Mouse (Mus musculus): Measurements from ENCODE around the gene Slc9a4. TPM values are rescaled to one million over a fixed set of nuclear protein-coding genes. Genes with fewer than 3 reads are reported as not detected.
"Not testable (repeated sequence)": the region's sequence is repeated elsewhere in the genome, so short reads cannot be mapped to it uniquely, and the experiment has no call there.

Gene Slc9a4
- total RNA-seq (2021): under 1 TPM; 0.64 to 0.97 TPM
- long read RNA-seq, experiment 1, partial matches to known transcripts: 0 of 2 reads
- long read RNA-seq, experiment 1, other reads (novel, unspliced or antisense): 1 of 2 reads
- long read RNA-seq, experiment 2, partial matches to known transcripts: 0 of 1 reads
- long read RNA-seq, experiment 2, other reads (novel, unspliced or antisense): 1 of 1 reads

GRCm38 (mm10) chr1:40579784-40580183 is at the start of gene Slc9a4:
Slc9a4 (plus strand) TSS chr1:40580081.
- intact Hi-C loops (cut with DNase I): loop anchor here (1.0 to 2.0 kb wide), 2 partner anchors 79 to 191 kb away; no protein-coding TSS in a partner anchor
- Histone ChIP-seq H3K27ac (no peak within 1 kb of the TSS), H3K4me3 (peak within 1 kb of the TSS; percentile 42)
- peak; percentile 84 for TF ChIP-seq CTCF (IDR thresholded peaks at IDR 0.05)
- DNase-seq: peak; percentile 53

DNA sequence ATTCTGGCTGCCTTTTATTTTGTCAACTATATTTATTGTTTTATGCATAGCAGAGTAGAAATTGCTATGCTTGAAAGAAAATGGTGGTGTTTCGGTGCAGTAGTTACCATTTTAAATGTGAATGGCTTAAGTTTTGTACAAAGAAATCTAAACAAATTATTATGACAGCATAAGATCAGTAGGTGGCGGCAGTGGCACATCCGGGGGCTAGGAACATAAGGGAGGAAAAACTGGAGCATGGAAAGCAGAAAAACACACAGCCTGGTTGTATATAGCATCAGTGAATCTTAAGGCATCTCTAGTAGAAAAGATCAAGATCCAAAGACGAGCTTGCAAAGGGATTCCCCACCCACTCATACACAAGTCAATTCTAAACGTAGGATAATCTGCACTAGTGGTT is 42.3 kb upstream of the Slc9a4 start:
- DNase-seq: no peak
- intact Hi-C loops (cut with DNase I): no loop called here
- TF ChIP-seq CTCF (IDR thresholded peaks at IDR 0.05): peak; percentile 57
- no peak overlapping the region for H3K27ac ChIP-seq
- no peak overlapping the region for H3K4me3 ChIP-seq

GRCm38 (mm10) chr1:40544650-40545049 is 35.2 kb upstream of the Slc9a4 start:
- intact Hi-C loops (cut with DNase I): loop anchor here (5.0 kb wide), 1 partner anchor 162 kb away; no protein-coding TSS in a partner anchor
- Histone ChIP-seq H3K27ac (no peak overlapping the region), H3K4me3 (no peak overlapping the region)
- peak; percentile 76 for TF ChIP-seq CTCF (IDR thresholded peaks at IDR 0.05)
- peak; percentile 41 for DNase-seq

GRCm38 (mm10) chr1:40546645-40547044 is 33.2 kb upstream of the Slc9a4 start:
- Histone ChIP-seq H3K4me3 (no peak overlapping the region), H3K27ac (no peak overlapping the region)
- no peak for DNase-seq
- intact Hi-C loops (cut with DNase I): loop anchor here (2.0 kb wide), 1 partner anchor 432 kb away; no protein-coding TSS in a partner anchor
- TF ChIP-seq CTCF (IDR thresholded peaks at IDR 0.05): no peak

- no peak for TF ChIP-seq CTCF (IDR thresholded peaks at IDR 0.05)
- no peak for DNase-seq
- no peak overlapping the region for H3K27ac ChIP-seq
- H3K4me3 ChIP-seq: no peak overlapping the region
- intact Hi-C loops (cut with DNase I): loop anchor here (2.0 kb wide), 1 partner anchor 432 kb away; no protein-coding TSS in a partner anchor
Observed at GRCm38 (mm10) chr1:40547064-40547572, 32.8 kb upstream of the Slc9a4 start.

DNA sequence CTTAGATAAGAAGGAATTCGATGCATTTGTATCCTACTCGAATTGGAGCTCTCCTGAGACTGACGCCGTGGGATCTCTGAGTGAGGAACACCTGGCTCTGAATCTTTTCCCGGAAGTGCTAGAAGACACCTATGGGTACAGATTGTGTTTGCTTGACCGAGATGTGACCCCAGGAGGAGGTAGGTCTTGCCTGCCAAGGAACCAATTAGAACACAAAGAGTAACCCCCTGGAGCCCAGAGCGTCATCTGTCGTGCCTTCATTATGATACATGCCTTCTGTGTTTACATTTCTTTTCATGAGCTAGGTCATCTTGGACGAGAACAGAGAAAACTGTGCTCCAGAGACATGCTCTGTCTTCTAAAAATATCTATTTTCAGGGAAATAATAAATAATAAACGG is 32.1 kb upstream of the Slc9a4 start:
- intact Hi-C loops (cut with DNase I): loop anchor here (2.0 kb wide), 1 partner anchor 433 kb away; no protein-coding TSS in a partner anchor
- no peak overlapping the region for H3K4me3 ChIP-seq
- H3K27ac ChIP-seq: no peak overlapping the region
- TF ChIP-seq CTCF (IDR thresholded peaks at IDR 0.05): no peak
- DNase-seq: no peak

DNA sequence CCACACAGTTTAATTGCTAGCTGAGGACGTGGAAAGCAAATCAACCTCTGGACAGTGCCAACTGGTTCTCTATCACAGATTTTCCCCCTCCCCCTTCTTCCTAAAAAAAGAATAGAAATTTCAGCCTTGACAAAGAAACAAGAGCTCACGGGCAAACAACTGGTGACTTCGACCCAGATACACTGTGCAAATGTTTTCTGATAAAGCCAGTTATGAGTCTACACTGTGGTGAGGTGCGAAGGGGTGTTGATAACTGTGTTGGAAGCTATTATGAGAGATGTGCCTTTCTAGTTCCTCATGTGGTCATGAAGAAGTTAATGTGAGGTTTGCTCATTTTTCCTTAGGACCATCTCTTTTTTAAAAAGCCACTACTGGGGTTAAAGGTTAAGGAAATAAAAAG is 10.5 kb upstream of the Slc9a4 start:
- TF ChIP-seq CTCF (IDR thresholded peaks at IDR 0.05): no peak
- intact Hi-C loops (cut with DNase I): no loop called here
- H3K4me3 ChIP-seq: no peak overlapping the region
- DNase-seq: no peak
- no peak overlapping the region for H3K27ac ChIP-seq

DNA sequence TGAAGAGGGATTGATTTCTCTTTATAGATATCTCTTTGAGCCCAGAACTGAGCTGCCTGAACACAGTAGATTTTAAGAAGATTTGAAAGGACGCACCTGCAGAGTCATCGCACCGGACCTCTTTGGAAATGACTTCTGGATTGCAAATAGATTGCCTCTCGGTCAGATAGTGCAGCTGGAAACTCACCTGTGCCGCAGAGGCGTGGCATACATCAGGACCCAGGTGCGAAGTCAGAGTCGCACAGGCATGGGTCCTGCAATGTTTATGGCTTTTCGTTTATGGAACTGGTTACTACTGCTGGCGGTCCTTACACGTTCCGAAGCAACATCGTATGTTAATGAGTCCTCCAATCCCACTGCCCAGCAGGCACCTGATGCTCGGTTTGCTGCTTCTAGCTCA is 388 bp downstream of the Slc9a4 start:
- Histone ChIP-seq H3K27ac (no peak overlapping the region), H3K4me3 (peak overlapping the region; percentile 42)
- intact Hi-C loops (cut with DNase I): no loop called here
- no peak for DNase-seq
- no peak for TF ChIP-seq CTCF (IDR thresholded peaks at IDR 0.05)

GRCm38 (mm10) chr1:40586776-40587175 is 6.9 kb downstream of the Slc9a4 start:
- Histone ChIP-seq H3K4me3 (peak overlapping the region; percentile 44), H3K27ac (peak overlapping the region; percentile 84)
- peak; percentile 66 for DNase-seq
- intact Hi-C loops (cut with DNase I): loop anchor here (5.0 kb wide), 1 partner anchor 91 kb away; no protein-coding TSS in a partner anchor
- no peak for TF ChIP-seq CTCF (IDR thresholded peaks at IDR 0.05)

- peak; percentile 42 for DNase-seq
- H3K4me3 ChIP-seq: no peak overlapping the region
- TF ChIP-seq CTCF (IDR thresholded peaks at IDR 0.05): no peak
- no peak overlapping the region for H3K27ac ChIP-seq
- intact Hi-C loops (cut with DNase I): no loop called here
Observed at GRCm38 (mm10) chr1:40590931-40591330, 11.1 kb downstream of the Slc9a4 start.

GRCm38 (mm10) chr1:40597822-40598221 is 17.9 kb downstream of the Slc9a4 start:
- intact Hi-C loops (cut with DNase I): no loop called here
- TF ChIP-seq CTCF (IDR thresholded peaks at IDR 0.05): no peak

DNA sequence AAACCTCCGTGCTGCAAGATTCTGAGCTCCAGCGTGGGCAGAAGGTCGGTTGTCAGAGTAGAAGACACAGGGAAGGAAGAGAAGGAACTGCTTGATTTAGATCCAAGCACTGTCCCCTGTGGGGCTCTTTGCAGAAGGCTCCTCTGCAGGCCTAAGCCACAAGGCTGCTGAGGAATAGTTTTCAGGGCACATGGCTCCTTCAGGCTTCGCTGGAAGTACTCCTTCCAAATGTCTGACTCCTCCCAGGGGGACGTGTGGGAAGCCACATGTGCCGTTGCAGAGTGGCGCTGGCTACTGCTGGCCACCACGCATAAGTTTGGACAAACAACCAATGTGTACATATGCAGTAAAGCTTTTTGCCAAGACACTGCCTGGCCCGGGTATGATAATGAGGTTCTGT is 19.8 kb downstream of the Slc9a4 start:
- intact Hi-C loops (cut with DNase I); DNase-seq: not testable (repeated sequence)

More at GRCm38 (mm10) chr1:40597822-40598221, 17.9 kb downstream of the Slc9a4 start:
- H3K4me3 ChIP-seq: no peak overlapping the region
- DNase-seq: no peak
- no peak overlapping the region for H3K27ac ChIP-seq

GRCm38 (mm10) chr1:40600394-40601327 is 20.8 kb downstream of the Slc9a4 start:
- peak overlapping the region; percentile 45 for H3K4me3 ChIP-seq
- no peak for DNase-seq
- TF ChIP-seq CTCF (IDR thresholded peaks at IDR 0.05): no peak
- intact Hi-C loops (cut with DNase I): no loop called here
- no peak overlapping the region for H3K27ac ChIP-seq

More for the DNA sequence above, 19.8 kb downstream of the Slc9a4 start:
- not testable (repeated sequence) for H3K27ac ChIP-seq, H3K4me3 ChIP-seq

Data from gastrocnemius, adult 2 months (tissue).